Mouse (Mus musculus): ENCODE results near the gene Snx33.

- no peak for TF ChIP-seq ZC3H11A (IDR thresholded peaks at IDR 0.05; ENCODE audit: low read depth, low read length)
- TF ChIP-seq MAX (IDR thresholded peaks at IDR 0.05; ENCODE audit: low read length) = no peak
- TF ChIP-seq ZMIZ1 (IDR thresholded peaks at IDR 0.05; ENCODE audit: low read depth, low read length) = no peak
- no peak for TF ChIP-seq POLR2AphosphoS2 (IDR thresholded peaks at IDR 0.05; ENCODE audit: low read length)
- TF ChIP-seq MYC (IDR thresholded peaks at IDR 0.05; ENCODE audit: low read depth, low read length) = no peak
- no peak for TF ChIP-seq MAFK (IDR thresholded peaks at IDR 0.05; ENCODE audit: borderline replicate concordance, low read depth, low read length)
- no peak for TF ChIP-seq USF2 (IDR thresholded peaks at IDR 0.05; ENCODE audit: borderline replicate concordance in 1 of 2, insufficient read depth in 1 of 2, low read depth in 1 of 2, low read length in 2 of 2)
These were observed 58.6 kb downstream of the Snx33 start for GRCm38 (mm10) chr9:56869552-56869951.
